In genomic region chr9:78477021-78477551, GRCm38 (mm10) we compare ENCODE assay signal across 8 mouse cellular contexts. TPM values are rescaled to one million over a fixed set of nuclear protein-coding genes. Genes with fewer than 3 reads are reported as not detected.
DNase-seq lines count a peak whose midpoint lies in the region; ATAC-seq lines count a peak whose summit lies in the region.

No protein-coding gene starts in this region.

- ATAC-seq in forebrain, embryonic 16.5 days = no peak
- no peak for ATAC-seq in embryonic facial prominence, embryonic 13.5 days (ENCODE audit: insufficient number of reproducible peaks, insufficient read depth, low FRiP score, low TSS enrichment, low read depth)
- 0 out of 2 replicates have a peak, but pooled peaks have one; percentile 0 for ATAC-seq in intestine, embryonic 15.5 days

- no peak for DNase-seq in forebrain, embryonic 10.5 days (ENCODE audit: extremely low spot score, low spot score)
- peak; percentile 75 for DNase-seq in CD4-positive, CD25-positive, alpha-beta regulatory T cell, adult 2 months (ENCODE audit: low read depth, low spot score)
- peak; percentile 81 for DNase-seq in naive thymus-derived CD4-positive, alpha-beta T cell, adult 2 months (ENCODE audit: low read depth)
- DNase-seq in urinary bladder, postnatal 10 days (ENCODE audit: low spot score) = no peak
- no peak for DNase-seq in thymus, postnatal 4 days

- peaks cover 84% of the 10 kb centered on the region for H3K36me3 ChIP-seq in forebrain, embryonic 10.5 days (replicated peaks)
- peaks cover 25% of the 10 kb centered on the region for H3K36me3 ChIP-seq in forebrain, embryonic 16.5 days (ENCODE audit: control insufficient read depth, insufficient read depth)
- peaks cover 53% of the 10 kb centered on the region for H3K36me3 ChIP-seq in embryonic facial prominence, embryonic 13.5 days
- H3K36me3 ChIP-seq in intestine, embryonic 15.5 days = peaks cover 8% of the 10 kb centered on the region; the same call in 1 of the 2 replicates

- H3K4me1 ChIP-seq in forebrain, embryonic 10.5 days = peaks cover 16% of the 10 kb centered on the region
- H3K4me1 ChIP-seq in forebrain, embryonic 16.5 days (replicated peaks; ENCODE audit: control insufficient read depth, insufficient read depth, low read length) = peaks cover 23% of the 10 kb centered on the region
- H3K4me1 ChIP-seq in embryonic facial prominence, embryonic 13.5 days = peaks cover 10% of the 10 kb centered on the region
- H3K4me1 ChIP-seq in intestine, embryonic 15.5 days (replicated peaks) = peaks cover 2% of the 10 kb centered on the region; the same call in 1 of the 2 replicates

- 1% methylated on average over 5 of the region's 5 CpGs for WGBS in forebrain, embryonic 10.5 days
- WGBS in forebrain, embryonic 16.5 days = 3% methylated on average over 5 of the region's 5 CpGs
- 7% methylated on average over 5 of the region's 5 CpGs for WGBS in embryonic facial prominence, embryonic 13.5 days
- 7% methylated on average over 5 of the region's 5 CpGs for WGBS in intestine, embryonic 15.5 days

- no peak overlapping the region for H3K4me2 ChIP-seq in forebrain, embryonic 16.5 days (ENCODE audit: low read length)
- no peak overlapping the region for H3K4me2 ChIP-seq in embryonic facial prominence, embryonic 13.5 days
- H3K4me2 ChIP-seq in intestine, embryonic 15.5 days (replicated peaks) = no peak overlapping the region

- no peaks in the 10 kb centered on the region for H3K27me3 ChIP-seq in forebrain, embryonic 10.5 days (ENCODE audit: poor library complexity, severe bottlenecking)
- no peaks in the 10 kb centered on the region for H3K27me3 ChIP-seq in forebrain, embryonic 16.5 days (replicated peaks; ENCODE audit: control insufficient read depth, insufficient read depth, low read length)
- no peaks in the 10 kb centered on the region for H3K27me3 ChIP-seq in embryonic facial prominence, embryonic 13.5 days
- H3K27me3 ChIP-seq in intestine, embryonic 15.5 days (replicated peaks) = no peaks in the 10 kb centered on the region

- H3K4me3 ChIP-seq in forebrain, embryonic 10.5 days = no peak overlapping the region; the same call in 1 of the 2 replicates
- H3K4me3 ChIP-seq in forebrain, embryonic 16.5 days (replicated peaks; ENCODE audit: low read length) = no peak overlapping the region
- no peak overlapping the region for H3K4me3 ChIP-seq in embryonic facial prominence, embryonic 13.5 days
- H3K4me3 ChIP-seq in intestine, embryonic 15.5 days (replicated peaks) = no peak overlapping the region

- H3K9ac ChIP-seq in forebrain, embryonic 16.5 days (replicated peaks; ENCODE audit: low read depth, low read length) = no peak overlapping the region
- H3K9ac ChIP-seq in embryonic facial prominence, embryonic 13.5 days = no peak overlapping the region
- no peak overlapping the region for H3K9ac ChIP-seq in intestine, embryonic 15.5 days

- no peaks in the 10 kb centered on the region for H3K9me3 ChIP-seq in forebrain, embryonic 10.5 days
- no peaks in the 10 kb centered on the region for H3K9me3 ChIP-seq in forebrain, embryonic 16.5 days (ENCODE audit: control insufficient read depth, low read length)
- no peaks in the 10 kb centered on the region for H3K9me3 ChIP-seq in embryonic facial prominence, embryonic 13.5 days
- H3K9me3 ChIP-seq in intestine, embryonic 15.5 days = no peaks in the 10 kb centered on the region

- 0 out of 2 replicates have a peak overlapping the region, but pooled peaks have one; percentile 44 for H3K27ac ChIP-seq in forebrain, embryonic 10.5 days
- no peak overlapping the region for H3K27ac ChIP-seq in forebrain, embryonic 16.5 days (ENCODE audit: low read length)
- peak overlapping the region; percentile 5; the same call in 1 of the 2 replicates for H3K27ac ChIP-seq in embryonic facial prominence, embryonic 13.5 days
- peak overlapping the region; percentile 20 for H3K27ac ChIP-seq in intestine, embryonic 15.5 days

RNA-seq across cellular contexts. Expression of gene Eef1a1, which starts 11.9 kb away (rescaled TPM):
- polyA plus RNA-seq in forebrain, embryonic 10.5 days (2016; fragmentation: Nextera tagmentation; extraction: Ambion mirVana) = 3,994 and 4,016 TPM in 2 replicates
- polyA plus RNA-seq in forebrain, embryonic 16.5 days (2015; fragmentation: Nextera tagmentation; extraction: Ambion mirVana) = 3,742 and 4,125 TPM in 2 replicates
- 5,425 and 5,472 TPM in 2 replicates for polyA plus RNA-seq in embryonic facial prominence, embryonic 13.5 days (2015; fragmentation: Nextera tagmentation; extraction: Ambion mirVana)
- 4,456 and 4,538 TPM in 2 replicates for polyA plus RNA-seq in intestine, embryonic 15.5 days (2015; fragmentation: Nextera tagmentation; extraction: Ambion mirVana)

RNA-seq across cellular contexts. Expression of gene Gm17324, which starts 28.5 kb away (rescaled TPM):
- 0.58 and 0.88 TPM in 2 replicates for polyA plus RNA-seq in forebrain, embryonic 10.5 days (2016; fragmentation: Nextera tagmentation; extraction: Ambion mirVana)
- polyA plus RNA-seq in forebrain, embryonic 16.5 days (2015; fragmentation: Nextera tagmentation; extraction: Ambion mirVana) = 1.0 and 1.3 TPM in 2 replicates
- 0.41 and 0.80 TPM in 2 replicates for polyA plus RNA-seq in embryonic facial prominence, embryonic 13.5 days (2015; fragmentation: Nextera tagmentation; extraction: Ambion mirVana)
- polyA plus RNA-seq in intestine, embryonic 15.5 days (2015; fragmentation: Nextera tagmentation; extraction: Ambion mirVana) = 0.32 and 0.64 TPM in 2 replicates

RNA-seq across cellular contexts. Expression of gene Mto1, which starts 29.1 kb away (rescaled TPM):
- polyA plus RNA-seq in forebrain, embryonic 10.5 days (2016; fragmentation: Nextera tagmentation; extraction: Ambion mirVana) = 23.5 and 26.1 TPM in 2 replicates
- polyA plus RNA-seq in forebrain, embryonic 16.5 days (2015; fragmentation: Nextera tagmentation; extraction: Ambion mirVana) = 30.7 and 31.1 TPM in 2 replicates
- polyA plus RNA-seq in embryonic facial prominence, embryonic 13.5 days (2015; fragmentation: Nextera tagmentation; extraction: Ambion mirVana) = 22.4 and 23.9 TPM in 2 replicates
- 24.2 and 24.6 TPM in 2 replicates for polyA plus RNA-seq in intestine, embryonic 15.5 days (2015; fragmentation: Nextera tagmentation; extraction: Ambion mirVana)

RNA-seq across cellular contexts. Expression of gene Cgas, which starts 34.0 kb away (rescaled TPM):
- 0.27 and 0.32 TPM in 2 replicates for polyA plus RNA-seq in forebrain, embryonic 10.5 days (2016; fragmentation: Nextera tagmentation; extraction: Ambion mirVana)
- 0.54 and 0.84 TPM in 2 replicates for polyA plus RNA-seq in forebrain, embryonic 16.5 days (2015; fragmentation: Nextera tagmentation; extraction: Ambion mirVana)
- 1.7 and 2.3 TPM in 2 replicates for polyA plus RNA-seq in embryonic facial prominence, embryonic 13.5 days (2015; fragmentation: Nextera tagmentation; extraction: Ambion mirVana)
- 2.3 and 2.4 TPM in 2 replicates for polyA plus RNA-seq in intestine, embryonic 15.5 days (2015; fragmentation: Nextera tagmentation; extraction: Ambion mirVana)

Comparison
In these comparisons a context has a peak if more than half of its experiments do, and no peak if none do; other contexts are left out.
1. DNase-seq: peak in CD4-positive, CD25-positive, alpha-beta regulatory T cell, adult 2 months (single experiment) and naive thymus-derived CD4-positive, alpha-beta T cell, adult 2 months (single experiment); none in forebrain, embryonic 10.5 days (single experiment), urinary bladder, postnatal 10 days (single experiment) and thymus, postnatal 4 days (single experiment).